Mouse (Mus musculus): ENCODE measurements around the gene Cyp17a1. TPM values are rescaled to one million over a fixed set of nuclear protein-coding genes. Genes with fewer than 3 reads are reported as not detected.

Gene Cyp17a1
- polyA plus RNA-seq, 1 experiment from 2014 or later = 5.8 TPM

GRCm38 (mm10) chr19:46665474-46665873 lies 7.5 kb downstream of the Cyp17a1 start:
- DNase-seq (no peak), ATAC-seq (no peak)
- TF ChIP-seq EP300 (IDR thresholded peaks at IDR 0.05; ENCODE audit: low read depth) (no peak), CTCF (IDR thresholded peaks at IDR 0.05; ENCODE audit: low read depth) (no peak)

GRCm38 (mm10) chr19:46662784-46663183 lies 10.2 kb downstream of the Cyp17a1 start:
- H3K9ac ChIP-seq (replicated peaks) = no peak overlapping the region
- peak overlapping the region; percentile 35; the same call in 1 of the 2 replicates for H3K27ac ChIP-seq (ENCODE audit: low read depth)
- no peak for ATAC-seq
- peaks cover 14% of the 10 kb centered on the region for H3K4me1 ChIP-seq (ENCODE audit: insufficient read depth)
- TF ChIP-seq CTCF (IDR thresholded peaks at IDR 0.05; ENCODE audit: low read depth) (no peak), EP300 (IDR thresholded peaks at IDR 0.05; ENCODE audit: low read depth) (no peak)
- no peaks in the 10 kb centered on the region for H3K27me3 ChIP-seq (ENCODE audit: insufficient read depth, low read length)
- DNase-seq = no peak
- H3K9me3 ChIP-seq (ENCODE audit: low read length) = no peaks in the 10 kb centered on the region
- no peaks in the 10 kb centered on the region for H3K36me3 ChIP-seq (replicated peaks; ENCODE audit: insufficient read depth, low read length)
- H3K4me3 ChIP-seq (ENCODE audit: low read depth, low read length) = no peak overlapping the region
- WGBS (ENCODE audit: insufficient replicate concordance) = 70% methylated on average over 6 of the region's 6 CpGs
- H3K4me2 ChIP-seq (ENCODE audit: low read depth, low read length) = no peak overlapping the region

More at GRCm38 (mm10) chr19:46665474-46665873, 7.5 kb downstream of the Cyp17a1 start:
- no peak overlapping the region for H3K27ac ChIP-seq (ENCODE audit: low read depth)
- WGBS (ENCODE audit: insufficient replicate concordance) = 64% methylated on average over 7 of the region's 7 CpGs
- H3K4me2 ChIP-seq (ENCODE audit: low read depth, low read length) = no peak overlapping the region
- H3K36me3 ChIP-seq (replicated peaks; ENCODE audit: insufficient read depth, low read length) = no peaks in the 10 kb centered on the region
- H3K4me3 ChIP-seq (ENCODE audit: low read depth, low read length) = no peak overlapping the region
- no peaks in the 10 kb centered on the region for H3K27me3 ChIP-seq (ENCODE audit: insufficient read depth, low read length)
- H3K9ac ChIP-seq (replicated peaks) = no peak overlapping the region
- H3K4me1 ChIP-seq (ENCODE audit: insufficient read depth) = peaks cover 16% of the 10 kb centered on the region
- H3K9me3 ChIP-seq (ENCODE audit: low read length) = no peaks in the 10 kb centered on the region

- H3K9ac ChIP-seq (replicated peaks) = no peak overlapping the region
- no peaks in the 10 kb centered on the region for H3K9me3 ChIP-seq (ENCODE audit: low read length)
- peaks cover 14% of the 10 kb centered on the region for H3K4me1 ChIP-seq (ENCODE audit: insufficient read depth)
- H3K4me3 ChIP-seq (ENCODE audit: low read depth, low read length) = no peak overlapping the region
- no peaks in the 10 kb centered on the region for H3K27me3 ChIP-seq (ENCODE audit: insufficient read depth, low read length)
- no peak for TF ChIP-seq CTCF (IDR thresholded peaks at IDR 0.05; ENCODE audit: low read depth)
- TF ChIP-seq EP300 (IDR thresholded peaks at IDR 0.05; ENCODE audit: low read depth) = peak; percentile 72
- DNase-seq (peak; percentile 13), ATAC-seq (peak; percentile 70)
- no peak overlapping the region for H3K4me2 ChIP-seq (ENCODE audit: low read depth, low read length)
- 48% methylated on average over 8 of the region's 8 CpGs for WGBS (ENCODE audit: insufficient replicate concordance)
- H3K27ac ChIP-seq (ENCODE audit: low read depth) = peak overlapping the region; percentile 35; the same call in 1 of the 2 replicates
- H3K36me3 ChIP-seq (replicated peaks; ENCODE audit: insufficient read depth, low read length) = no peaks in the 10 kb centered on the region
Measured at GRCm38 (mm10) chr19:46662214-46662613, 10.8 kb downstream of the Cyp17a1 start.

- TF ChIP-seq CTCF (IDR thresholded peaks at IDR 0.05; ENCODE audit: low read depth) = peak; percentile 24
- TF ChIP-seq EP300 (IDR thresholded peaks at IDR 0.05; ENCODE audit: low read depth) = no peak
- H3K4me1 ChIP-seq (ENCODE audit: insufficient read depth) = peaks cover 14% of the 10 kb centered on the region
- H3K27me3 ChIP-seq (ENCODE audit: insufficient read depth, low read length) = no peaks in the 10 kb centered on the region
- DNase-seq (no peak), ATAC-seq (no peak)
- no peaks in the 10 kb centered on the region for H3K9me3 ChIP-seq (ENCODE audit: low read length)
- H3K36me3 ChIP-seq (replicated peaks; ENCODE audit: insufficient read depth, low read length) = peaks cover 4% of the 10 kb centered on the region
- H3K4me3 ChIP-seq (ENCODE audit: low read depth, low read length) = no peak overlapping the region
- H3K4me2 ChIP-seq (ENCODE audit: low read depth, low read length) = no peak overlapping the region
- 49% methylated on average over 4 of the region's 4 CpGs for WGBS (ENCODE audit: insufficient replicate concordance)
- H3K27ac ChIP-seq (ENCODE audit: low read depth) = no peak overlapping the region
- H3K9ac ChIP-seq (replicated peaks) = no peak overlapping the region
Measured at GRCm38 (mm10) chr19:46661511-46661910, 11.5 kb downstream of the Cyp17a1 start.

- DNase-seq (no peak), ATAC-seq (no peak)
- Histone ChIP-seq H3K9me3 (ENCODE audit: low read length) (no peaks in the 10 kb centered on the region), H3K4me2 (ENCODE audit: low read depth, low read length) (no peak overlapping the region), H3K27me3 (ENCODE audit: insufficient read depth, low read length) (no peaks in the 10 kb centered on the region), H3K9ac (replicated peaks) (no peak overlapping the region), H3K4me3 (ENCODE audit: low read depth, low read length) (no peak overlapping the region), H3K36me3 (replicated peaks; ENCODE audit: insufficient read depth, low read length) (peaks cover 29% of the 10 kb centered on the region), H3K27ac (ENCODE audit: low read depth) (peak overlapping the region; percentile 82; the same call in 1 of the 2 replicates), H3K4me1 (ENCODE audit: insufficient read depth) (peaks cover 12% of the 10 kb centered on the region)
- WGBS (ENCODE audit: insufficient replicate concordance) = 72% methylated on average over 9 of the region's 9 CpGs
- no peak for TF ChIP-seq EP300 (IDR thresholded peaks at IDR 0.05; ENCODE audit: low read depth)
- TF ChIP-seq CTCF (IDR thresholded peaks at IDR 0.05; ENCODE audit: low read depth) = no peak
Measured at GRCm38 (mm10) chr19:46658851-46659250, 14.1 kb downstream of the Cyp17a1 start.

- Histone ChIP-seq H3K4me2 (ENCODE audit: low read depth, low read length) (no peak overlapping the region), H3K4me3 (ENCODE audit: low read depth, low read length) (no peak overlapping the region), H3K9me3 (ENCODE audit: low read length) (no peaks in the 10 kb centered on the region), H3K36me3 (replicated peaks; ENCODE audit: insufficient read depth, low read length) (peaks cover 34% of the 10 kb centered on the region), H3K9ac (replicated peaks) (no peak overlapping the region), H3K4me1 (ENCODE audit: insufficient read depth) (peaks cover 16% of the 10 kb centered on the region), H3K27me3 (ENCODE audit: insufficient read depth, low read length) (no peaks in the 10 kb centered on the region), H3K27ac (ENCODE audit: low read depth) (peak overlapping the region; percentile 82)
- 79% methylated on average over 7 of the region's 7 CpGs for WGBS (ENCODE audit: insufficient replicate concordance)
- DNase-seq (no peak), ATAC-seq (peak; percentile 70)
- TF ChIP-seq EP300 (IDR thresholded peaks at IDR 0.05; ENCODE audit: low read depth) = 0 out of 2 replicates have a peak, but pooled peaks have one; percentile 13
- TF ChIP-seq CTCF (IDR thresholded peaks at IDR 0.05; ENCODE audit: low read depth) = no peak
Measured at GRCm38 (mm10) chr19:46658348-46658747, 14.6 kb downstream of the Cyp17a1 start.

All from liver, postnatal 0 days (tissue).